Mouse (Mus musculus) neural tube, embryonic 15.5 days (tissue): ENCODE measurements around the gene Col8a2. TPM values are rescaled to one million over a fixed set of nuclear protein-coding genes. Genes with fewer than 3 reads are reported as not detected.

Source experiments
- ATAC-seq: fragments of 200-750 bp; cut with Nextera tagmentation; 2 replicates; pipeline ENCODE4 v1.8.0; 2017; ENCODE audit warnings: mild to moderate bottlenecking, moderate TSS enrichment, moderate library complexity; ENCODE audit not compliant: low FRiP score
- H3K27ac ChIP-seq: fragments of 300-500 bp; sonication (generic); replicated peaks from 2 replicates; pipeline ENCODE4 v1.5.1; 2015; ENCODE audit warnings: mild to moderate bottlenecking, inconsistent platforms
- H3K27me3 ChIP-seq: fragments of 300-500 bp; sonication (generic); replicated peaks from 2 replicates; pipeline ENCODE4 v1.6.1; 2015; ENCODE audit warnings: inconsistent platforms
- H3K36me3 ChIP-seq: fragments of 300-500 bp; sonication (generic); 2 replicates; pipeline ENCODE4 v1.6.1; 2015; ENCODE audit warnings: inconsistent platforms
- H3K4me1 ChIP-seq: fragments of 300-500 bp; sonication (generic); 2 replicates; pipeline ENCODE4 v1.6.1; 2015; ENCODE audit warnings: inconsistent platforms
- H3K4me2 ChIP-seq: fragments of 300-500 bp; sonication (generic); 2 replicates; pipeline ENCODE4 v1.6.1; 2015; ENCODE audit warnings: inconsistent platforms, mild to moderate bottlenecking, moderate library complexity
- H3K4me3 ChIP-seq: fragments of 300-500 bp; sonication (generic); replicated peaks from 2 replicates; pipeline ENCODE4 v1.5.1; 2015; ENCODE audit warnings: mild to moderate bottlenecking, inconsistent platforms
- H3K9ac ChIP-seq: fragments of 300-500 bp; sonication (generic); replicated peaks from 2 replicates; pipeline ENCODE4 v1.6.1; 2015; ENCODE audit warnings: mild to moderate bottlenecking, inconsistent platforms
- H3K9me3 ChIP-seq: fragments of 300-500 bp; sonication (generic); replicated peaks from 2 replicates; pipeline ENCODE4 v1.6.1; 2016; ENCODE audit warnings: inconsistent platforms
- WGBS: fragments of 180-500 bp; shearing (Covaris S2); methylation state at CpG from one replicate; pipeline ENCODE4 v1.1.7; 2015; ENCODE audit warnings: mixed read lengths; 5-methylcytosine and 5-hydroxymethylcytosine counted together
- polyA plus RNA-seq: library from polyadenylated mRNA; unstranded; fragments of >200 nt; fragmentation: Nextera tagmentation; extraction: Ambion mirVana; gene quantifications from 2 replicates; pipeline ENCODE4 v1.2.1, GENCODE M21; 2015

The Col8a2 gene
- polyA plus RNA-seq, 1 experiment from 2014 or later: 7.4 TPM

DNA sequence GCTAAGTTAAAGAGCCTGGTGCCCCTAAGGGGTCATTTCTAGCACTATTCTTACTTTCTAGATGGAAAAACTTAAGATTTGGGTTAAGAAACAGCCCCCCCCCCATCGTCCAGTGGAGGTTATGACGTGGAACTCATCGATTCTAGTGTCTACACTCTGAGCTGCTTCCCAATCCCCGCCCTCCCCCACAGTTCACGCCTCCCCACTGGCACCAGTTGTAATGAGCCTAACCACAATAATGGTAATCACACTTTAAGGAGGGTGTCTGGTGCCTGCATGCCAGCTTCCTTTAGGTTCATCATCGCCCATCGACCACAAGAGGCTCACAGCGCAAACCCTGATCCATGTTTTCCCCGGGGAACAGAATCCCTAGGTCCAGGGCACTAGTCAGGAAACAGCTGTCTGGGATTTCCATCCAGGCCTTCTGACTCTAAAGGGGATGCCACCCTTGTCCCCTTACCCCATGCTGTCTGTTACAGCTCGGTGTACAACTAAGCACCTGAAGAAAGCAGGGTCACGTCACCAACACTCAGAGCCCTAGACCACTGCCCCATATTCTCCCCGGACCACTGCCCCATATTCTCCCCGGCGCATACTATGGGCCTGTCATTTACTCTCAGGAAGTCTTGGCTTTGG is 32.8 kb upstream of the Col8a2 start:
- Histone ChIP-seq H3K4me3 (peak overlapping the region; percentile 82), H3K27ac (no peak overlapping the region), H3K4me2 (peak overlapping the region; percentile 95), H3K27me3 (no peaks in the 10 kb centered on the region), H3K4me1 (peaks cover 83% of the 10 kb centered on the region), H3K9me3 (no peaks in the 10 kb centered on the region), H3K9ac (peak overlapping the region; percentile 94), H3K36me3 (no peaks in the 10 kb centered on the region)
- ATAC-seq: no peak
- 57% methylated on average over 14 of the region's 14 CpGs for WGBS

DNA sequence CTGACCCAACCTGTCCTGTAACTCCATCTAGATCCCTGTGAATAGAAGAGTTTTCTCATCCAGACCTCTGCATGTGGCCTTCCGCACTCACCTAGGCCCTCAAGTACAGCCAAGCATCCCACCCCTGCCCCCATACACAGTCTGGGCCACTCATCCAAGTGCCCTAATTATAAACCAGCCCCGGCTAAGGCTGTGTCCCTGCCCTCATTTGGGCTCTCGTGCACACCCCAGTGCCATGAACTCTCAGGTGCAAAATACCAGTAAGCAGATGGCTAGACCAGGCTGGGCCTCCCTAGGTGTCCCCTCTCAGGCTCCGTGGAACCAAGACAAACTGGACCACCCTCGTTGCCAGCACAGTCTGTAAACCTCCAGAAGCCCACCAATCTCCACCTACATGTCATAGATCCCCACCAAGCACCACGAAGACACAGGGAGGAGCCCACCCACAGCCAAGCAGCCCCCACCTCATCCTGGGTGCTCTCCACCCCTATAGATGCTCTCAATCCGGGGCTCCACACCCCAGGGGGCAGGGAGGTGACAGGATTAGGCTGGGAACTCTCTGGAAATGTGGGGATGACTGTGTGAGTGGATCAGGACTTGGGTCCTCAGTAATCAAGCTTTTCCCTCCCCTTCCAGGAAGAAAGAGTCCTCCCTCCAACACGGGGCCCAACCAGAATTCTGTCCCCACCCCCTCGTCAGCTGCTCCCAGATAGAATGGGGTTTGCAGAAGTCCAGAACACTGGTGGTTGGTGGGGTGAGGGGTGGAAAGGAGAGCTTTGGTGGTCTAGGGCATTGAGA is 32.1 kb upstream of the Col8a2 start:
- Histone ChIP-seq H3K4me3 (peak overlapping the region; percentile 82), H3K27ac (peak overlapping the region; percentile 95), H3K4me1 (peaks cover 83% of the 10 kb centered on the region), H3K9me3 (no peaks in the 10 kb centered on the region), H3K27me3 (no peaks in the 10 kb centered on the region), H3K9ac (peak overlapping the region; percentile 94), H3K36me3 (no peaks in the 10 kb centered on the region), H3K4me2 (peak overlapping the region; percentile 95)
- 10% methylated on average over 9 of the region's 9 CpGs for WGBS
- peak; percentile 6; the same call in 1 of the 2 replicates for ATAC-seq

DNA sequence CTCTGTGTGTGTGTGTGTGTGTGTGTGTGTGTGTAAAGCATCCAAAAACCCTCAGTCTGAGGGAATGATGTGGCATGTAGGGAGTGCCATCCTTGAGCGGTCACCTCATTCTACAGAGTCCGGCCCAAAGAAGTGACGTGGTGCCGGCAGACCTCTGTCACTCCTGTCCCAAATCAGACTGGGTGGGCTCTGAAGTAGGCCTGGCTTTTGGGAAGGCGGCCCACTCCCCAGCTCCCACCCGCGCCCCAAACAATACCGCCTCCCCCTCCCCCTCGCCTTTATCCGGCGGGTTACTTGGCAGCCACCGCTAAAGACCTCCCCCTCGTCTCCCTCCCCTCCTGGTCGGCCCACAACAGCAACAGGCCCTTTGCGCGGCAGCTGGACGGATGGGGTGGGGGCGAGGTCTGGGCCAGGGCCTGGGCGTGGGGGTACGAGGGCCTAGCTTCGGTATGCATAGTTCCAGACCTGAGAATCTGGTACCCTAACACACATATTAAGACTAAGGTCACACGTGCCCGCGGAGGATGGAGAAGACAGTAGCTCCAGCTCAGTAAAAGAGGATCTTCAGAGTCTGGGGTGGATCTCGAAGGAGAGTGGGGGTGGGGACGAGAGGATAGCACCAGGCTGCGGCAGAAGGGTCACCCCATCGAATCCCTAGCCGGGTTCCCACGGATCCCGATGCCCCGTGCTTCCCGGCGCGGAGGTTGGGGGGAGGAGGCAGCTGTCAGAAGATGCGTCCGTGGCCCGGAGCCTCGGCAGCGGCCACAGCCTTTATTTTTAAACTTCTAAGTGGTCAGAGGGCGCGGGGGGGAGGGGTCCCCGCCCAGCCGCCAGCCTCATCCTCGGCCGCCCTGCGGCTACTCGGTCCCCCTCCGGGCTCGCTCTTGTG is 31.2 kb upstream of the Col8a2 start:
- no peaks in the 10 kb centered on the region for H3K36me3 ChIP-seq
- peak overlapping the region; percentile 95 for H3K4me2 ChIP-seq
- peak; percentile 33; the same call in 1 of the 2 replicates for ATAC-seq
- under 1% methylated on average over 42 of the region's 50 CpGs for WGBS
- H3K9me3 ChIP-seq: no peaks in the 10 kb centered on the region
- H3K4me1 ChIP-seq: peaks cover 85% of the 10 kb centered on the region
- no peaks in the 10 kb centered on the region for H3K27me3 ChIP-seq
- peak overlapping the region; percentile 82 for H3K4me3 ChIP-seq
- peak overlapping the region; percentile 94 for H3K9ac ChIP-seq
- H3K27ac ChIP-seq: peak overlapping the region; percentile 95

DNA sequence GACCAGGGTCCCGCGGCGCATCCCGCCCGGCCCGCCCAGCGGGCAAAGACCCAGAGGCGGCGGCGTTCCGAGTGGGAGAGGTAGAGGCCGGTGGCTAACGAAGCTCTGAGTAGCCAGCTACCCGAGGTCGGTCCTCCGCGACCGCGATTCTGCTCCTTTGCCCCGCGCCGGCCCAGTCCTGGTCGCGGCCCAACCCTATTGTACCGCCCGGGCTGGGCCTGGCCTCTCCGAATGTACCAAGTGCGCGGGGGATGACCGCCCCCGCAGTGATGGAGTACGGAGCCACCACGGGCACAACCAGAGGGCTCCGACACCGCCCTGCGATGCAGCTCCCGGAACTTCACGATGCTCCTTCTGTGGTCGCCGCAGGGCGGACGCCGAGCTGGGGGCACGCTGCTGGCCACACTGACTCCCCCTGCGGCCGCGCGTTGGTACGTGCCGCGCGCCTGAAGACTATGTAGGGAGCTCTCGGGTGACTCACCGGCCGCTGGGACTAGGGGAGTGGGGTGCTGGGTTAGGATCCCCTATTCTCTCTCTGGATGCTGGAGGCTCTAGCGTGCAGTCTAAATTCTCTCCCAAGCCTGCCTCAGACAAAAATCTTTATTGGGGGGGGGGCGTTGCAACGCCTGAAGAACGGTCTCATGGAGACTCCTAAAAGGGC is 30.3 kb upstream of the Col8a2 start, which contains the start of gene Map7d1:
Map7d1 (minus strand) TSS at position 213 of the 661 bp plus-strand sequence.
- peak; percentile 87 for ATAC-seq
- H3K9me3 ChIP-seq: no peaks in the 10 kb centered on the region
- WGBS: under 1% methylated on average over 58 of the region's 59 CpGs
- peak within 1 kb of the TSS; percentile 94 for H3K9ac ChIP-seq
- H3K4me2 ChIP-seq: peak within 1 kb of the TSS; percentile 95
- no peaks in the 10 kb centered on the region for H3K36me3 ChIP-seq
- peaks cover 84% of the 10 kb centered on the region for H3K4me1 ChIP-seq
- H3K4me3 ChIP-seq: peak within 1 kb of the TSS; percentile 82
- peak within 1 kb of the TSS; percentile 95 for H3K27ac ChIP-seq
- no peaks in the 10 kb centered on the region for H3K27me3 ChIP-seq

DNA sequence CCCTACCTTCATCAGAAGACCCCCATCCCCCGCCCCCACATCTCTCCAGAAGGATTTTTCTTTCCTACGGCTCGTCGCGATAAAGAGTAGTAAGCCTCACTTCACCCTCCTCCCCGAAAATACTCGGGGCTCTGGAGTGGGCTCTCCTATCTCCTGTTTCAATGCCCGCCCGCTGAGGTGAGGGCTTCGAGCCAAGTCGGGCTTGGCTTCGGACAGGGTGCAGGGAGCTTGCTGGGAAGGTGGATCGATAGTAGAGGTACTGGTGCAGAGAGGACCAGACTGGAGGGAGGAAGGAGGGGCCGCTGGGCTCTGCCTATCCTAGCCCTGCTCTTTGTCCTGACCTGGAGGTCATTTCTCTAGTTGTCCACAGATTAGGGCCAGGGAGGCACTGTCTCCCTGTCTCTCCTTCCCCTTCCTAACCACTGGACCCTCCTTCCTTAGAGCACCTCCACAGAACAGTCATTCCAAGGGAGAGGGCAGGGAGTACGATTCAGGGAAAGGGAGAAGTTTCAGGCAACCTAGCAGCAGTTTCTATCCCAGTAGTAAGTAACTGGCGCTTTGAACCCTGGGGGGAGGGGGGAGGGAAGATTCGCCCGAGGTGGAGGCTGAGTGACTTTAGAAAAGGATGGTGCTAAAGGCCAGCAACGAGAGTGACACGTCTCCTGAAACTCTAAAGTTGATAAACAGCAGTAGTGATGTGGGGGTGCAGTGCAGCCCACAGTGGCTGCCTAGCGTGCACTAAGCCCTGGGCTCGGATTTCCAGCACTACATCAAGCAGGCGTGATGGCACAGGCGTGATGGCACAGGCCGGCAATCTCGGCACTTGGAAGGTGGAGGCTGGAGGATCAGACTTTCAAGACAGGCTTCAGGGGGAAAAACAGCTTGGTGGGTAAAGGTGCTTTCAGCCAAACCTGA is 29.4 kb upstream of the Col8a2 start:
- Histone ChIP-seq H3K9me3 (no peaks in the 10 kb centered on the region), H3K4me2 (peak overlapping the region; percentile 95), H3K36me3 (no peaks in the 10 kb centered on the region), H3K27me3 (no peaks in the 10 kb centered on the region), H3K4me1 (peaks cover 82% of the 10 kb centered on the region), H3K4me3 (peak overlapping the region; percentile 82), H3K9ac (peak overlapping the region; percentile 94), H3K27ac (peak overlapping the region; percentile 95)
- 5% methylated on average over 26 of the region's 26 CpGs for WGBS
- no peak for ATAC-seq

DNA sequence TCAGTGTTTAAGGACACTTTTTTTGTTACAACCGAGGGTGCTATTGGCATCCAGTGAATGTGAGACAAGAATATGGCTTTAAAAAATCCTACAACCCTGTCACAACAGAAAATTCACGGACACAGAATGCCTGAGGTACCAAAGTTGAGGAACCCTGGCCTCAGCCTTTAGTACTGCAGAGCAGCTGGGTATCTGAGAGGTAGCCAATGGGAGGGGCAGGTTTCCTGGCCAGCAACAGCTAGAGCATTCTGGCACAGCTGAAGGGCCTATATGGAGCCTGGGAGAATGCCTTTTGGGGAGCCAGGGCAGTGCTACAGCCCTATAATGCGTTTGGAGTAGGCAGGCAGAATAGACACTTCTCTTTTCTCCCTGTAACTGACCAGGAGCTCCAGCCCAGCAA is 27.5 kb upstream of the Col8a2 start:
- Histone ChIP-seq H3K9me3 (no peaks in the 10 kb centered on the region), H3K4me1 (peaks cover 77% of the 10 kb centered on the region), H3K4me3 (no peak overlapping the region), H3K27ac (peak overlapping the region; percentile 79), H3K4me2 (peak overlapping the region; percentile 42), H3K27me3 (no peaks in the 10 kb centered on the region), H3K9ac (no peak overlapping the region; the same call in 1 of the 2 replicates), H3K36me3 (no peaks in the 10 kb centered on the region)
- no peak for ATAC-seq
- 23% methylated on average over 3 of the region's 3 CpGs for WGBS

DNA sequence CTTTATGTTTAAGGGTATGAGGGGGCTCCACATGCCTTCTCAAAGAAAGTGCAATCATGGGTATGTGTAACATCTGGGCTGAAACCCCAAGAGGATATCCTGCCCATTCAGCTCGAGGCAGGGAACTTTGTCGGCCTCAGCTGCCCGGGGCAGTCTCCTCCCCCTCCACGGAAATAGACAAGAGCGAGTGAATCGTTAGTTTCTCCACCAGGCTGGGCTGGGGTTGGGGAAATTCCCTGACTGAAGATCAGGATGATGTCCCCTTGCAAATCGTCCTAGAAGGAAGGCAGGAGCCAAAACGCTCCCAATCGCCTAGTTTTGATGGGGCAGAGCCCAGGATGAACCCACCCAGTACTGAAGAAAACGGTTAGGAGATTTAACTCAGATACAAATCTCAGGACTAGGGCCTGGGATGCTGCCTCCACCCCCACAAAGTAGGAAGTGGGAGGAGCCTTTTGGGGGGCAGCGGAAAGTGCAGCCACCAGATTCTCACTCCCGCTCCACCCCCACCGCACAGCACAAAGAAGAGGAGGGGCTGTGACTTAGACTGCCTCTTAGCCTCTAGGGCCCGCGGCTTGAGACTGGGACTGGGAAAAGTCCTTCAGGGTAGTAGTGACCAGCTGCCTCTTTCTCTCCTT is 27.0 kb upstream of the Col8a2 start:
- H3K4me2 ChIP-seq: peak overlapping the region; percentile 42
- H3K36me3 ChIP-seq: no peaks in the 10 kb centered on the region
- peaks cover 76% of the 10 kb centered on the region for H3K4me1 ChIP-seq
- WGBS: under 1% methylated on average over 15 of the region's 15 CpGs
- peak overlapping the region; percentile 79 for H3K27ac ChIP-seq
- ATAC-seq: no peak
- H3K27me3 ChIP-seq: no peaks in the 10 kb centered on the region
- 0 out of 2 replicates have a peak overlapping the region, but pooled peaks have one; percentile 12 for H3K4me3 ChIP-seq
- H3K9me3 ChIP-seq: no peaks in the 10 kb centered on the region
- H3K9ac ChIP-seq: no peak overlapping the region; the same call in 1 of the 2 replicates

DNA sequence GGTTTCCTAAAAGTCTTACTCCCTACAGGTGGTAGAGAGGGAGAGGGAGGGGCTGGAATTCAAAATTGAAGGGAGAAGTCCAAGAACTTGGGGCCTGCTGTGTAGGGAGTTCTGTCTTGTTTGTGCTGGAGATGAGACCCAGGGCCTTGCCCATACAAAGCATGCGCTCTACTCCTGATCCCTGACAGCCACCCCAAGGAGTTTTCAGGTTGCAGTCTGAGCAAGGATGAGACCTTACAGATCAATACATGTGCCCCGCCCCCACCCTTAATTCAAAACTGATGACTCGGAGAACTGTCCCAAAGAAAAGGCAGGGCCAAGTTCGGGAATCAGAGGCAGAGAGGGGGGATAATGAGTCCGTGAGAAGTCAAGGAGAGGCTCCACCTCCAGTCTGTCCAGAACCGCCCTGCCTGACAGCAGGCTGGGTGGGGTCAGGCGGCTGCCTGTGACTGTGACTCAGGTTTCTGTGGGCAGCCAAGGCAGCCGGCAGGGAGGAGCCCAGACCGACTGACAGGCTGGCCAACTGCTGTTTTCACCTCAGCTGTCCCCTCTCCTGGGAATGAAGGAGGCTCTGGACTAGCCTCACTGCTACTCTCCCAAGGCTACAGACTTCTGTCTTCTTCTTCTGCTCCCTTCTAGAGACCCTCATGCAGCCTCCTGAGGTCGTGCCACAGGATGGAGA is 25.9 kb upstream of the Col8a2 start:
- peaks cover 70% of the 10 kb centered on the region for H3K4me1 ChIP-seq

DNA sequence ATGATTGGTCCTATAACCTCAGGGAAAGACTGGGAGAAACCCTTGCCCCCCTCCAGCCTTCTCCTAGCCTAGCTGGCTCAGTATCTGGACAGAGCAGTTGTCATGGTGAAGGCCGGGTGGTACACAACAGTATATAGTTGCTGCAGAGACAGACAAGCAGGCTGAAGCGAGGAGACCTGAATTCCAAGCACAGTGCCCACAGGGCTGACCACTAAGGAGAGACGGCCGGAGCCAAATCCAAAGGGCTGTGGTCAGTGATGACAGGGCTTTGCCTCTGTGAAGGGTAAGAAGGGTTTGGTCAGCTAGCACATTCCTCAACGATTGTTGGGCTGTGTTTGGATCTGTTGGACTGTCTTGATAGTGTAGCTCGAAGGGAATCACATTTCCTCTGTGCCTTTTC is 25.3 kb upstream of the Col8a2 start:
- no peaks in the 10 kb centered on the region for H3K27me3 ChIP-seq
- peak overlapping the region; percentile 33; the same call in 1 of the 2 replicates for H3K27ac ChIP-seq
- H3K4me2 ChIP-seq: no peak overlapping the region; the same call in 1 of the 2 replicates
- H3K9me3 ChIP-seq: no peaks in the 10 kb centered on the region
- ATAC-seq: no peak
- H3K4me1 ChIP-seq: peaks cover 70% of the 10 kb centered on the region
- no peak overlapping the region for H3K4me3 ChIP-seq
- no peaks in the 10 kb centered on the region for H3K36me3 ChIP-seq
- no peak overlapping the region for H3K9ac ChIP-seq
- 77% methylated on average over 6 of the region's 6 CpGs for WGBS

More for the DNA sequence above, 25.9 kb upstream of the Col8a2 start:
- Histone ChIP-seq H3K27ac (peak overlapping the region; percentile 79), H3K4me3 (no peak overlapping the region), H3K9me3 (no peaks in the 10 kb centered on the region), H3K36me3 (no peaks in the 10 kb centered on the region), H3K27me3 (no peaks in the 10 kb centered on the region), H3K9ac (no peak overlapping the region), H3K4me2 (peak overlapping the region; percentile 42; the same call in 1 of the 2 replicates)
- no peak for ATAC-seq
- WGBS: 8% methylated on average over 10 of the region's 10 CpGs
